Mouse (Mus musculus) heart, postnatal 36 days (tissue): ENCODE data around the gene Akap13. TPM values are rescaled to one million over a fixed set of nuclear protein-coding genes. Genes with fewer than 3 reads are reported as not detected.

Source experiments
- DNase-seq, 2 experiments: peaks; one replicate each; pipeline ENCODE4 v3.0.0; 2021 to 2022
- intact Hi-C: fragments of 180-260 bp; cut with DNase I; formaldehyde crosslinking; loops from one replicate; pipeline ENCODE4 v1.15.1; 2025
- total RNA-seq, 2 experiments: library from RNA; stranded (reverse); gene quantifications; 2 replicates each; pipeline ENCODE4 v1.2.3; 2021

The Akap13 gene
- total RNA-seq, 2 experiments from 2014 or later = 73.7 to 88.3 TPM

DNA sequence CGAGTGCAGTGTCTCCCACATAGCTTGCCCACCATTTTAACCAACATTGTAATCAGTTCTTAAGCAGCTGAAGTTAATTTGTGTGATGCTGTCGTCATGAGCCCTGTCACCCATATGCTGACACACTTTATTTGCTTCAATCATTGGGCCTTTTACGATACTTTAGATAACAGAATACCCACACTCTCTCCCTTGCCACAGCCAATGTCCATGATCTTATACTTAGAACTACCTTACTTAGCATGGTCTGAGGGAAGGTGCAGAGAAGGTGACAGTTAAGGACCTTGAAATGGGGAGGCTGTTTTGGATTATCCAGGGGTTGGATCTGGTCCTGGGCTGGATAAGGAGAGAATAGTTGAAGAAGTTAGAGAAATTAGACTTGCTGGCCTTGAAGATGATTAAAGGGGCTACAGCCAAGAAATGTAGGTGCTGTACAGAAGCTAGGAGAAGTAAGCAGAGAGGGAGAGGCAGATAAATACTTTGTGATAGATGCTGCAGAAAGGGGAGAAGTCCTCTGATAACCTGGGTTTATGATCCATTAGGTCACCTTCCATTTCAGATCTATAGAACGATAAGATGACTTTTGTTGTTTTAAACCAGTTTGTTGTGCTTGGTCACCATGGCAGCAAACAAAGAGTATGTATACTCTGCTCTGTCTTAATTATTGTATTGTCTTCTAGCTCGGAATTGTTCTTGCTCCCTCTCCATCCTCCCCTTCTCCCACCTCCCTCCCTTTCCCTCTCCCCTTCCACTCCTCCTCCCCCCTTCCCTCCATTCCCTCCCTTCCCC, 53.9 kb downstream of the Akap13 start:
- intact Hi-C loops = no loop called here
- DNase-seq = no peak

DNA sequence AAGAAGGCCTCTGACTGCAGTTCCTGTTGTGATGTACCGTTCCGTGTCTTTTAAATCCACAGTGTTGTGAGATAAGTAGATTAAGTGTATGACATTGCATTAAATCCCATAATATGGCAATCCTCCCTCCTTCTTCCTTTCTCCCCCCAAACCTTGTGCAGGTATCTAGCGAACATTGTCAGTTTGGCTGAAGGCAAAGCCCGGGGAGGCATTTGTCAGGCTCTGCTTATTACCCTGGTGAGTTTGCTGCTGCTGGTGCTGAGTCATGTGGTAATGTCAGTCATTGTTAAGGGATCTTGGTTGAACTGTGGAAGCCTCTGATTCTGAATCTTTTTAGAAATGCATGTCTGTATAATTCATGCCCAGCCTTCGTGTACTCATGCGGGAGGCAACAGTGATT, 60.1 kb downstream of the Akap13 start:
- no peak for DNase-seq
- intact Hi-C loops = no loop called here

GRCm38 (mm10) chr7:75516716-75517619, 61.6 kb downstream of the Akap13 start:
- DNase-seq = no peak
- intact Hi-C loops = no loop called here

GRCm38 (mm10) chr7:75520531-75520930, 65.2 kb downstream of the Akap13 start:
- intact Hi-C loops = no loop called here

GRCm38 (mm10) chr7:75521199-75521598, 65.9 kb downstream of the Akap13 start:
- no peak for DNase-seq
- intact Hi-C loops = no loop called here

More at GRCm38 (mm10) chr7:75520531-75520930, 65.2 kb downstream of the Akap13 start:
- no peak for DNase-seq

DNA sequence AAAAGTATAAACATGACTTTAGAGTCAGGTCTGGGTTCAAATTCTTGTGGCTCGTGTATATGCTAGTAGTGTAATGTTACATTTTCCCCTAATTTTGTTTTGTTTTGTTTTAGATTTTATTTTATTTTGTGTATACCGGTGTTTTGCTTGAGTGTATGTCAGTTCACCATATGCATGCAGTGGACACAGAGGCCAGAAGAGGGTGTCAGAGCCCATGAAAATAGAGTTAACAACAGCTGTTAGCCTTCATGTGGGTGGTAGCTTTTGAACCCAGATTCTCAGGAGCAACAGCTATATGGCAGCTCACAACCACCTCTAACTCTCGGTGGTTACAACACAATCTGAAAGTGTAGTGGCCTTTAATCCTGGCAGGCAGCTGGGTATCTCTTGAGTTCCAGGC, 66.9 kb downstream of the Akap13 start:
- intact Hi-C loops = loop anchor here (2.0 kb wide), 1 partner anchor 63 kb away; no protein-coding TSS in a partner anchor
- no peak for DNase-seq

DNA sequence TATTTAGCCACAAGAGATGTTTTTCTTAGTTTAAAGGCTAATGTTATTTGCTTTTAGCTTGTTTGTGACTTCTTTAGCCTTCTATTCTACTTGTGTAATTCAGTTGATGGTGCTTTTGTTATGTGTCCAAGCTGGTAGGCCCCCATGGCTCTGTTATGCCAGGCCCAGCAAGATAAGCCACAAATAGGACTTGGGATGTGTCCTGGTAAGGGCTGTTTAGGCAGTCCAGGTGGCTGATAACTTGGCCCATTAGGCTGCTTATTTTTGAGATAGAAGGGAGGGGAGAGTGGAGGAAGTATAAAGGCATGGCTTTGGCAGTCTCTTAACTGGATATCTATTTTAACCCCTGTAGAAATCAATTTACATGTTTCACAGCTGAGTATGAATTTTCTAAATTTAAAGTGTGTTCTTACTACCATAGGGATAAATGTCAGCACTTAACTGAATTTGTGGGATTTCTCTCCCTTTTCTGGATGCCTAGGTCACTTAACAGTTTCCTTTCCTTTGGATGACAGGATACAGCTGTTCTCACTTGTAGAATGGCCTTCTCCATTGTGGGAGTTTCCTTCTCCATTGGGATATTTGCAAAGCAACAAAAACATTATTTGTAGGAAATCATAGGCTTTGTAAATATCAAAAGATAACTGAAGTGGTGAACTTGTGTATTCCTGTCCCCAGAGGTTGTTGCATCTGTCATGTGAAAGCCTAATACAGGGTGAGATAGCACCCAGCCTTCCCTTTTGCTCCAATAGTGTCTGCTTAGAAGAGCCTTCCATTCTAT, 69.6 kb downstream of the Akap13 start:
- intact Hi-C loops = no loop called here
- no peak for DNase-seq

DNA sequence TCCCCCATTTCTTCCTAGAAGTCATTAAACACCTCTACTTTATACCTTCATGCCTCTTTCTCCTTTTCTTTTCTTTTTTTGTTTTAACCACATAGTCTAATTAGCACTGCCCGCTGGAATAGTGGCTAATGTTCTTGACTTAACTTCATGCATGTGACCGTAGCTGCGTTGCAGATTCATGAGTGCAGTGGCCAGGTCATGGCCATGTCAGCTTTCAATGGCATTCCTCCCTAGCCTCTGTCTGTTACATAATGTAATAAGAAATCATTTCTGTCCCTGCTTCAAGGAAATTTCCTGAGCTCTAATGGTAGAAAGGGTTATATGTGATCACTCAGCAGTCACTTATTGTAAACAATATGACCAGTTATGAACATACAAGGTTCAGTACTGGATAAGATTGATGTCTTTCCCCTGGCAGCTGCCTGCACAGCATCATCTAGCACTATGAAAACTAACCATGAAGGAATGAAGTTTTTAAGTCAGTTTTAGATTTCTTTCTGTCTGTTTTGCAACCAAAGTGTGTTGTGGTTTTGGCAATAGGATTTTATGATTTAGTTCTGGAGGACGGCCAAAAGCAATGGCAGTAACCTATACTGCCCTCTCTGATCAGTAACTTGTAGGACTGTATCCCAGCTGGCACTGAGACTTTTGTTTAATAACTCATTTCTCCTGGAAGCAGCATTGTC, 70.5 kb downstream of the Akap13 start:
- intact Hi-C loops = no loop called here
- no peak for DNase-seq

DNA sequence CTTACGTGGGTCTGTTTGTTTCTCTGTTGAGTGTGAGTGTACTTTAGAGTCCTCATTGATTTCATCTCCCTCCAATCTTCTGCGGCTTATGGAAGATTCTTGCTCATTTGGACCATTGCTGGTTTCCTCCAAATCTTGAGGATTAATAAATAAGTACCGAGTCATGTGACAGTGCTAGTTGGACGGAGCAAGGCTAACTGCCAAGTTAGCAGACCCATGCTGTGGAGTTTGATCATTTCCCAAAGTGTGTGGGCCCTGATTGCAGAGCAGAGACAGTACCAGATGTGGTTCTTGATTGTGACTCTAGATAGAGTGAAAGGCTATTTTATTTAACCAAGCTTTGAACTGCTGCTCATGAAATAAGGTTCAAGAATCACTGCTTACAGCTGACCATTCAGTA, 73.4 kb downstream of the Akap13 start:
- no peak for DNase-seq
- intact Hi-C loops = no loop called here

- intact Hi-C loops = no loop called here
- DNase-seq = no peak
Measured at GRCm38 (mm10) chr7:75529857-75530437, 74.6 kb downstream of the Akap13 start.

- intact Hi-C loops = no loop called here
- no peak for DNase-seq
Measured at GRCm38 (mm10) chr7:75530642-75531041, 75.3 kb downstream of the Akap13 start.

DNA sequence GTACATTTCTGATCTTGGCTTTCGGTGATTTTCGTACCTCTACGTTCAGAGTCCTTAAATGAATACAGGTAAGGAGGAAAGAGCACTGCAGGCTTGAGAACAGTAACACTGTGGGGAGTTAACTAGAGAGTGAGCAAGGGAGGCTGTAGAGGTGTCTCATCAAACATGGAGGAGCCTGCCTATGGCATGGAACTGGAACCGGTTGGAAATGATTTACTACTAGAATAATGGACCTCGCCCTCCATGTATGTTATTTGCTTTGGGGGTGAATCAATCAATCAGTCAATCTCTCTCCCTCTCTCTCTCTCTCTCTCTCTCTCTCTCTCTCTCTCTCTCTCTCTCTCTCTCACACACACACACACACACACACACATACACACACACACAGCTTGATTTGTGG, 77.7 kb downstream of the Akap13 start:
- DNase-seq = no peak
- intact Hi-C loops = no loop called here

GRCm38 (mm10) chr7:75536298-75536697, 81.0 kb downstream of the Akap13 start:
- intact Hi-C loops = no loop called here
- DNase-seq = no peak

- intact Hi-C loops = no loop called here
- no peak for DNase-seq
Measured at GRCm38 (mm10) chr7:75537567-75537966, 82.2 kb downstream of the Akap13 start.

GRCm38 (mm10) chr7:75538513-75538912, 83.2 kb downstream of the Akap13 start:
- intact Hi-C loops = no loop called here
- no peak for DNase-seq

- DNase-seq = no peak
- intact Hi-C loops = no loop called here
Measured at GRCm38 (mm10) chr7:75539168-75539567, 83.8 kb downstream of the Akap13 start.

- intact Hi-C loops = loop anchor here (10.0 kb wide), 1 partner anchor 415 kb away; no protein-coding TSS in a partner anchor
- no peak for DNase-seq
Measured at GRCm38 (mm10) chr7:75549856-75550255, 94.5 kb downstream of the Akap13 start.

GRCm38 (mm10) chr7:75550791-75551336, 95.5 kb downstream of the Akap13 start:
- DNase-seq = no peak
- intact Hi-C loops = loop anchor here (10.0 kb wide), 1 partner anchor 416 kb away; no protein-coding TSS in a partner anchor

- no peak for DNase-seq
- intact Hi-C loops = loop anchor here (1.0 to 10.0 kb wide), 2 partner anchors 18 to 418 kb away; no protein-coding TSS in a partner anchor
Measured at GRCm38 (mm10) chr7:75553002-75553666, 97.8 kb downstream of the Akap13 start.
